ENCODE assay signal across 21 mouse cellular contexts in the genomic region with DNA sequence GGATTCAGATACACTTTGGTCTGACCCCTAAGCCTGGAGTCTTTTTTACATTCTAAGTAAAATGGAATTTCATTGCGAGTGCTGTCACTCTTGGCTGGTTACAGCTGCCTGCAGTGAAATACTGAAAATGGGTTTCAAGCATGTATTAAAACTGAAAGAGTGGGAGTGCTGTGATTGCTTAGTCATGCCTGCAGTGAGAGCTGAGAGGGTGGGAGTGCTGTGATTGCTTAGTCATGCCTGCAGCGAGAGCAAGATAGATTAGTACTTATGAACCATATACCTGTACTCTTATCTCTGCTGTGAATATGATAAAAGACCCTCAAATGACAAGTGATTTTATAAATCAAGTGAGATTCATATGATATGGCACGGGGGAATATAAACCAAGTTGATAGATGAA. TPM values are rescaled to one million over a fixed set of nuclear protein-coding genes. Genes with fewer than 3 reads are reported as not detected.
"Had no signal": no experiment of that assay in that cellular context is flagged by ENCODE, and none has a peak within 500 bp of the region (broad histone marks: within the 10 kb centered on the region; RNA-seq: fewer than 3 reads in every experiment).

No protein-coding gene starts in this region.

- H3K4me3 ChIP-seq: layer of hippocampus, adult 2 months; limb, embryonic 10.5 days; limb, embryonic 13.5 days; liver, embryonic 13.5 days; midbrain, embryonic 12.5 days; midbrain, embryonic 15.5 days; neural tube, embryonic 12.5 days; neural tube, embryonic 15.5 days had no signal

- H3K36me3 ChIP-seq: limb, embryonic 10.5 days; limb, embryonic 13.5 days; liver, embryonic 13.5 days; midbrain, embryonic 12.5 days; midbrain, embryonic 15.5 days; neural tube, embryonic 12.5 days; neural tube, embryonic 15.5 days had no signal

- H3K9ac ChIP-seq: limb, embryonic 13.5 days; liver, embryonic 13.5 days; midbrain, embryonic 12.5 days; midbrain, embryonic 15.5 days; neural tube, embryonic 12.5 days; neural tube, embryonic 15.5 days had no signal

- H3K4me1 ChIP-seq: limb, embryonic 10.5 days; limb, embryonic 13.5 days; liver, embryonic 13.5 days; midbrain, embryonic 12.5 days; midbrain, embryonic 15.5 days; neural tube, embryonic 12.5 days; neural tube, embryonic 15.5 days had no signal

- ATAC-seq: midbrain, embryonic 15.5 days had no signal

- H3K4me2 ChIP-seq: limb, embryonic 13.5 days; liver, embryonic 13.5 days; midbrain, embryonic 12.5 days; midbrain, embryonic 15.5 days; neural tube, embryonic 12.5 days; neural tube, embryonic 15.5 days had no signal

- H3K27me3 ChIP-seq: limb, embryonic 13.5 days; liver, embryonic 13.5 days; midbrain, embryonic 12.5 days; midbrain, embryonic 15.5 days; neural tube, embryonic 12.5 days; neural tube, embryonic 15.5 days had no signal

- DNase-seq: kidney, adult 9 months; kidney, postnatal 25 days; layer of hippocampus, adult 9-11 months; liver; liver, embryonic 13.5 days; lung, adult 2 months; lung, postnatal 14 days; lung, postnatal 4 days; right cerebral cortex, postnatal 25 days; thymus, adult 2 months; thymus, postnatal 14 days; thymus, postnatal 4 days had no signal

- H3K9me3 ChIP-seq: limb, embryonic 10.5 days; limb, embryonic 13.5 days; liver, embryonic 13.5 days; midbrain, embryonic 12.5 days; midbrain, embryonic 15.5 days; neural tube, embryonic 12.5 days; neural tube, embryonic 15.5 days had no signal

- H3K27ac ChIP-seq: layer of hippocampus, adult 2 months; limb, embryonic 10.5 days; limb, embryonic 13.5 days; liver, embryonic 13.5 days; midbrain, embryonic 12.5 days; midbrain, embryonic 15.5 days; neural tube, embryonic 12.5 days; neural tube, embryonic 15.5 days; stomach, postnatal 0 days had no signal

RNA-seq across cellular contexts. Expression of gene Shisa9, which starts 26.2 kb away (rescaled TPM):
- polyA plus RNA-seq: large intestine, adult 2 months had no signal
